9 mouse cellular contexts compared by ENCODE assay signal in genomic region chr1:136135046-136135445, GRCm38 (mm10). TPM values are rescaled to one million over a fixed set of nuclear protein-coding genes. Genes with fewer than 3 reads are reported as not detected.
DNase-seq lines count a peak whose midpoint lies in the region; ATAC-seq and TF ChIP-seq lines count a peak whose summit lies in the region.
"Had no signal": no experiment of that assay in that cellular context is flagged by ENCODE, and none has a peak within 500 bp of the region (broad histone marks: within the 10 kb centered on the region; RNA-seq: fewer than 3 reads in every experiment).

No protein-coding gene starts in this region.

- no peaks in the 10 kb centered on the region for H3K27me3 ChIP-seq in midbrain, embryonic 15.5 days (replicated peaks)

- no peak for TF ChIP-seq CTCF in bone marrow macrophage, adult 2 months (IDR thresholded peaks at IDR 0.05; ENCODE audit: low read depth, low read length)

- no peak for TF ChIP-seq POLR2A in bone marrow macrophage, adult 2 months (IDR thresholded peaks at IDR 0.05; ENCODE audit: borderline replicate concordance, low read depth, low read length)

- H3K27ac ChIP-seq in bone marrow macrophage, adult 2 months (ENCODE audit: insufficient read depth, low read depth, low read length), result peak overlapping the region; percentile 88
- H3K27ac ChIP-seq in midbrain, embryonic 15.5 days, result no peak overlapping the region
- H3K27ac ChIP-seq: heart, embryonic 15.5 days had no signal

- peaks cover 66% of the 10 kb centered on the region for H3K4me1 ChIP-seq in bone marrow macrophage, adult 2 months (ENCODE audit: control insufficient read depth, insufficient read depth, low read length)
- peaks cover 80% of the 10 kb centered on the region for H3K4me1 ChIP-seq in midbrain, embryonic 15.5 days

- H3K9ac ChIP-seq in midbrain, embryonic 15.5 days, result no peak overlapping the region
- H3K9ac ChIP-seq: heart, embryonic 15.5 days had no signal

- peak; percentile 65 for ATAC-seq in inflammation-experienced regulatory T-cells, adult 6 months
- no peak for ATAC-seq in midbrain, embryonic 15.5 days (replicated peaks)
- no peak for ATAC-seq in frontal cortex, adult (ENCODE audit: low TSS enrichment)

- H3K36me3 ChIP-seq in midbrain, embryonic 15.5 days (replicated peaks), result no peaks in the 10 kb centered on the region
- H3K36me3 ChIP-seq: heart, embryonic 15.5 days had no signal

- H3K4me3 ChIP-seq in bone marrow macrophage, adult 2 months (ENCODE audit: insufficient read depth, low read length), result peak overlapping the region; percentile 16
- no peak overlapping the region for H3K4me3 ChIP-seq in midbrain, embryonic 15.5 days
- H3K4me3 ChIP-seq: heart, embryonic 15.5 days had no signal

- WGBS in midbrain, embryonic 15.5 days, result 78% methylated on average over 1 of the region's 1 CpGs

- peak; percentile 53 for DNase-seq in heart, adult 8-10 months (ENCODE audit: low spot score)
- DNase-seq in heart, postnatal 4 days, result no peak
- peak; percentile 91 for DNase-seq in thymus, postnatal 0 days (ENCODE audit: low spot score)
- DNase-seq in adrenal gland, postnatal 25 days, result no peak

- H3K9me3 ChIP-seq in midbrain, embryonic 15.5 days, result no peaks in the 10 kb centered on the region
- H3K9me3 ChIP-seq: heart, embryonic 15.5 days had no signal

- H3K4me2 ChIP-seq in midbrain, embryonic 15.5 days, result peak overlapping the region; percentile 84
- H3K4me2 ChIP-seq: heart, embryonic 15.5 days had no signal

RNA-seq across cellular contexts. Expression of gene Kif21b, which starts 3.9 kb away (rescaled TPM):
- 1 to 10 TPM in 1 of 4 experiments, under 1 TPM in 3; 0.57 to 1.3 (median 0.67) TPM for total RNA-seq in heart, adult 8-10 months (2022)
- total RNA-seq in heart, postnatal 4 days (2021), result 1 to 10 TPM; 1.7 to 2.3 TPM
- 16.2 and 17.9 TPM in 2 replicates for polyA plus RNA-seq in bone marrow macrophage, adult 2 months (2012; ENCODE audit: insufficient read depth, insufficient read length, missing spikeins)
- polyA plus RNA-seq in inflammation-experienced regulatory T-cells, adult 6 months (2017; shearing (Covaris generic)), result 10 to 100 TPM; 23.8 to 43.9 (median 33.8) TPM
- 58.9 and 62.0 TPM in 2 replicates for polyA plus RNA-seq in midbrain, embryonic 15.5 days (2015; fragmentation: Nextera tagmentation; extraction: Ambion mirVana)
- polyA plus RNA-seq in thymus, postnatal 0 days (2015; fragmentation: Nextera tagmentation; extraction: Ambion mirVana), result 14.8 and 20.3 TPM in 2 replicates
- 3.2 and 4.6 TPM in 2 replicates for total RNA-seq in adrenal gland, postnatal 25 days (2021)

Comparison
In these comparisons a context has a peak if more than half of its experiments do, and no peak if none do; other contexts are left out.
1. DNase-seq: peak in heart, adult 8-10 months (single experiment) and thymus, postnatal 0 days (single experiment); none in heart, postnatal 4 days (single experiment) and adrenal gland, postnatal 25 days (single experiment).